Comparison of ENCODE assay signal across 9 mouse cellular contexts in the genomic region with DNA sequence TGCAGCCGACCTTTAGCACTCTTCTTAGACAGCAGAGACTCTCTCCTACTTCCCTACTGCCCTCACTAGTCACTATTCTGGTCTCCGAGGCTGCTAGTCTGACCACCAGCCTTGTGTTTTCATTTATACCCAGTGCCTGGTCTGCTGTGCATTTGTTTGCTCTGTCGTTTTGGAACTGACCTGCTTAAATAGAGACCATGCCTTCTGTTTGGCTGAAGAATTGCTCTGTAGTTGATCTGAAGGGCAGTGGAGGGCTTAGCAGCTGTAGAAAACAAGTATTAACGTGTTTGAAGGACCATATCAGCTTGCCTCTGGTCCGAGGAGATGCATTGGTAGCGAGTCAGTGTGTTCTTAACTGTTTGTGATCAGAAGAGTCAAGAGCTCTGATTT. TPM values are rescaled to one million over a fixed set of nuclear protein-coding genes. Genes with fewer than 3 reads are reported as not detected.
A peak's percentile ranks its signal among the peaks of the same experiment; 100 is the strongest.
DNase-seq lines count a peak whose midpoint lies in the region; ATAC-seq and TF ChIP-seq lines count a peak whose summit lies in the region.
"Had no signal": no experiment of that assay in that cellular context is flagged by ENCODE, and none has a peak within 500 bp of the region (broad histone marks: within the 10 kb centered on the region; RNA-seq: fewer than 3 reads in every experiment).

No protein-coding gene starts in this region.

- no peak overlapping the region for H3K9ac ChIP-seq in heart, embryonic 15.5 days
- H3K9ac ChIP-seq in hindbrain, embryonic 14.5 days, result peak overlapping the region; percentile 50
- peak overlapping the region; percentile 29; the same call in 1 of the 2 replicates for H3K9ac ChIP-seq in midbrain, embryonic 14.5 days (replicated peaks; ENCODE audit: low read length)
- H3K9ac ChIP-seq in kidney, embryonic 14.5 days (ENCODE audit: low read depth, low read length), result no peak overlapping the region

- no peak overlapping the region for H3K4me3 ChIP-seq in heart, embryonic 15.5 days
- no peak overlapping the region for H3K4me3 ChIP-seq in embryonic fibroblast, embryonic 13.5 days (ENCODE audit: insufficient read depth, low read length)
- H3K4me3 ChIP-seq in hindbrain, embryonic 14.5 days (replicated peaks; ENCODE audit: low read length), result no peak overlapping the region
- H3K4me3 ChIP-seq in midbrain, embryonic 14.5 days (replicated peaks; ENCODE audit: low read depth, low read length), result no peak overlapping the region
- no peak overlapping the region for H3K4me3 ChIP-seq in kidney, embryonic 14.5 days (ENCODE audit: low read length)

- no peaks in the 10 kb centered on the region for H3K9me3 ChIP-seq in heart, embryonic 15.5 days (replicated peaks)
- H3K9me3 ChIP-seq in hindbrain, embryonic 14.5 days (ENCODE audit: control insufficient read depth, low read length), result no peaks in the 10 kb centered on the region
- no peaks in the 10 kb centered on the region for H3K9me3 ChIP-seq in midbrain, embryonic 14.5 days (ENCODE audit: control insufficient read depth, low read length)
- no peaks in the 10 kb centered on the region; the same call in 1 of the 2 replicates for H3K9me3 ChIP-seq in kidney, embryonic 14.5 days (ENCODE audit: control insufficient read depth, low read length)

- no peak for ATAC-seq in heart, embryonic 15.5 days (replicated peaks; ENCODE audit: insufficient number of reproducible peaks, insufficient read depth, low FRiP score, low read depth)
- no peak for ATAC-seq in hindbrain, embryonic 14.5 days (ENCODE audit: low FRiP score)
- ATAC-seq in midbrain, embryonic 14.5 days (ENCODE audit: low FRiP score, low TSS enrichment), result no peak
- ATAC-seq in kidney, embryonic 14.5 days (ENCODE audit: low FRiP score, low TSS enrichment), result no peak

- no peaks in the 10 kb centered on the region for H3K27me3 ChIP-seq in heart, embryonic 15.5 days
- no peaks in the 10 kb centered on the region for H3K27me3 ChIP-seq in hindbrain, embryonic 14.5 days (ENCODE audit: control insufficient read depth, insufficient read depth, low read length)
- H3K27me3 ChIP-seq in midbrain, embryonic 14.5 days (ENCODE audit: control insufficient read depth, insufficient read depth, low read length), result no peaks in the 10 kb centered on the region
- no peaks in the 10 kb centered on the region for H3K27me3 ChIP-seq in kidney, embryonic 14.5 days (ENCODE audit: control insufficient read depth, insufficient read depth, low read length)

- no peak for DNase-seq in heart, postnatal 10 days
- no peak for DNase-seq in hindbrain, embryonic 14.5 days (ENCODE audit: low spot score)
- no peak for DNase-seq in midbrain, embryonic 14.5 days
- DNase-seq in left cerebral cortex, adult 9 months (ENCODE audit: low spot score in 2 of 2), result no peak
- no peak for DNase-seq in spleen, adult 12 weeks (ENCODE audit: low spot score)
- DNase-seq: thymus, postnatal 36 days had no signal

- H3K36me3 ChIP-seq in heart, embryonic 15.5 days, result no peaks in the 10 kb centered on the region
- H3K36me3 ChIP-seq in hindbrain, embryonic 14.5 days (replicated peaks; ENCODE audit: control insufficient read depth, insufficient read depth), result no peaks in the 10 kb centered on the region
- H3K36me3 ChIP-seq in midbrain, embryonic 14.5 days (ENCODE audit: control insufficient read depth, insufficient read depth, low read length), result no peaks in the 10 kb centered on the region
- H3K36me3 ChIP-seq in kidney, embryonic 14.5 days (ENCODE audit: control insufficient read depth, insufficient read depth, low read length), result no peaks in the 10 kb centered on the region

- TF ChIP-seq CTCF in embryonic fibroblast, embryonic 13.5 days (IDR thresholded peaks at IDR 0.05; ENCODE audit: borderline replicate concordance, insufficient read depth, low read length), result no peak

- intact Hi-C loops in heart, postnatal 10 days (cut with DNase I), result no loop called here

- H3K4me2 ChIP-seq in heart, embryonic 15.5 days, result no peak overlapping the region
- H3K4me2 ChIP-seq in hindbrain, embryonic 14.5 days (replicated peaks), result peak overlapping the region; percentile 39
- peak overlapping the region; percentile 42 for H3K4me2 ChIP-seq in midbrain, embryonic 14.5 days (ENCODE audit: low read length)
- H3K4me2 ChIP-seq in kidney, embryonic 14.5 days (replicated peaks; ENCODE audit: low read depth, low read length), result no peak overlapping the region

- no peak for TF ChIP-seq POLR2A in embryonic fibroblast, embryonic 13.5 days (IDR thresholded peaks at IDR 0.05; ENCODE audit: low read depth, low read length)

- peaks cover 41% of the 10 kb centered on the region for H3K4me1 ChIP-seq in heart, embryonic 15.5 days (replicated peaks)
- peaks cover 27% of the 10 kb centered on the region for H3K4me1 ChIP-seq in embryonic fibroblast, embryonic 13.5 days (ENCODE audit: control insufficient read depth, insufficient read depth, low read length)
- H3K4me1 ChIP-seq in hindbrain, embryonic 14.5 days (replicated peaks; ENCODE audit: control insufficient read depth, insufficient read depth, low read length), result peaks cover 43% of the 10 kb centered on the region
- H3K4me1 ChIP-seq in midbrain, embryonic 14.5 days (ENCODE audit: control insufficient read depth, insufficient read depth, low read length), result peaks cover 46% of the 10 kb centered on the region
- H3K4me1 ChIP-seq in kidney, embryonic 14.5 days (ENCODE audit: control insufficient read depth, insufficient read depth, low read length), result peaks cover 26% of the 10 kb centered on the region

- H3K27ac ChIP-seq in heart, embryonic 15.5 days, result peak overlapping the region; percentile 50
- H3K27ac ChIP-seq in embryonic fibroblast, embryonic 13.5 days (ENCODE audit: insufficient read depth, low read length), result peak overlapping the region; percentile 22
- peak overlapping the region; percentile 83 for H3K27ac ChIP-seq in hindbrain, embryonic 14.5 days
- H3K27ac ChIP-seq in midbrain, embryonic 14.5 days (replicated peaks; ENCODE audit: low read depth, low read length), result peak overlapping the region; percentile 90
- no peak overlapping the region for H3K27ac ChIP-seq in kidney, embryonic 14.5 days (ENCODE audit: low read depth, low read length)

- 28% methylated on average over 6 of the region's 6 CpGs for WGBS in heart, embryonic 15.5 days
- 38% methylated on average over 6 of the region's 6 CpGs for WGBS in hindbrain, embryonic 14.5 days
- 34% methylated on average over 6 of the region's 6 CpGs for WGBS in midbrain, embryonic 14.5 days
- WGBS in kidney, embryonic 14.5 days, result 39% methylated on average over 6 of the region's 6 CpGs

RNA-seq across cellular contexts. Expression of gene Fto, which starts 16.1 kb away (rescaled TPM):
- 56.1 and 72.7 TPM in 2 replicates for polyA plus RNA-seq in heart, embryonic 15.5 days (2015; fragmentation: Nextera tagmentation; extraction: Ambion mirVana)
- 10 to 100 TPM; 79.7 to 83.3 TPM for total RNA-seq in heart, postnatal 10 days (2021)
- polyA plus RNA-seq in embryonic fibroblast, embryonic 13.5 days (2011; ENCODE audit: insufficient read length, low read depth, missing spikeins), result 59.2 and 71.5 TPM in 2 replicates
- 149 and 180 TPM in 2 replicates for polyA plus RNA-seq in hindbrain, embryonic 14.5 days (2014; fragmentation: Nextera tagmentation; extraction: Ambion mirVana)
- polyA plus RNA-seq in midbrain, embryonic 14.5 days (2014; fragmentation: Nextera tagmentation; extraction: Ambion mirVana), result 105 and 161 TPM in 2 replicates
- 44.7 and 94.3 TPM in 2 replicates for polyA plus RNA-seq in kidney, embryonic 14.5 days (2014; fragmentation: Nextera tagmentation; extraction: Ambion mirVana)

RNA-seq across cellular contexts. Expression of gene Rpgrip1l, which starts 16.4 kb away (rescaled TPM):
- 5.4 and 6.8 TPM in 2 replicates for polyA plus RNA-seq in heart, embryonic 15.5 days (2015; fragmentation: Nextera tagmentation; extraction: Ambion mirVana)
- 1 to 10 TPM; 2.7 to 5.8 TPM for total RNA-seq in heart, postnatal 10 days (2021)
- 8.7 and 9.2 TPM in 2 replicates for polyA plus RNA-seq in embryonic fibroblast, embryonic 13.5 days (2011; ENCODE audit: insufficient read length, low read depth, missing spikeins)
- polyA plus RNA-seq in hindbrain, embryonic 14.5 days (2014; fragmentation: Nextera tagmentation; extraction: Ambion mirVana), result 12.9 and 14.2 TPM in 2 replicates
- 13.7 and 18.8 TPM in 2 replicates for polyA plus RNA-seq in midbrain, embryonic 14.5 days (2014; fragmentation: Nextera tagmentation; extraction: Ambion mirVana)
- 14.3 and 14.9 TPM in 2 replicates for polyA plus RNA-seq in kidney, embryonic 14.5 days (2014; fragmentation: Nextera tagmentation; extraction: Ambion mirVana)

Comparison
In these comparisons a context has a peak if more than half of its experiments do, and no peak if none do; other contexts are left out.
1. H3K4me2 ChIP-seq: peak in hindbrain, embryonic 14.5 days (single experiment) and midbrain, embryonic 14.5 days (single experiment); none in heart, embryonic 15.5 days (single experiment) and kidney, embryonic 14.5 days (single experiment).
2. H3K9ac ChIP-seq: peak in hindbrain, embryonic 14.5 days (single experiment) and midbrain, embryonic 14.5 days (single experiment); none in heart, embryonic 15.5 days (single experiment) and kidney, embryonic 14.5 days (single experiment).